Mouse (Mus musculus) liver, adult (tissue): Measurements from ENCODE around the gene Tmed1.

Experiments
- GATA4 ChIP-seq: IDR thresholded peaks from 2 replicates; pipeline ENCODE4 v1.6.1; 2014; ENCODE audit warnings: mild to moderate bottlenecking, low read length; ENCODE audit not compliant: insufficient replicate concordance

The Tmed1 gene

GRCm38 (mm10) chr9:21537009-21537408 lies 27.0 kb upstream of the Tmed1 start:
- no peak for TF ChIP-seq GATA4

GRCm38 (mm10) chr9:21536501-21536900 lies 26.4 kb upstream of the Tmed1 start:
- no peak for TF ChIP-seq GATA4

GRCm38 (mm10) chr9:21527917-21528324 lies 17.9 kb upstream of the Tmed1 start:
- no peak for TF ChIP-seq GATA4

GRCm38 (mm10) chr9:21527100-21527801 lies 17.2 kb upstream of the Tmed1 start:
- TF ChIP-seq GATA4: no peak

- no peak for TF ChIP-seq GATA4
Measured at GRCm38 (mm10) chr9:21526634-21526944, 16.5 kb upstream of the Tmed1 start.

- no peak for TF ChIP-seq GATA4
Measured at GRCm38 (mm10) chr9:21525937-21526633, 16.0 kb upstream of the Tmed1 start, which contains the start of gene AB124611. Gene AB124611 (plus strand): TSS chr9:21526176.

- no peak for TF ChIP-seq GATA4
Measured at GRCm38 (mm10) chr9:21525142-21525936, 15.3 kb upstream of the Tmed1 start.

GRCm38 (mm10) chr9:21517947-21518495 lies 8.0 kb upstream of the Tmed1 start:
- TF ChIP-seq GATA4: no peak

- no peak for TF ChIP-seq GATA4
Measured at GRCm38 (mm10) chr9:21513466-21513865, 3.4 kb upstream of the Tmed1 start.

GRCm38 (mm10) chr9:21511052-21511451 lies 1.0 kb upstream of the Tmed1 start:
- no peak for TF ChIP-seq GATA4

GRCm38 (mm10) chr9:21510689-21511015 lies 600 bp upstream of the Tmed1 start:
- TF ChIP-seq GATA4: no peak

GRCm38 (mm10) chr9:21508871-21509404 lies 1.1 kb downstream of the Tmed1 start:
- TF ChIP-seq GATA4: no peak

GRCm38 (mm10) chr9:21507753-21508430 lies 2.2 kb downstream of the Tmed1 start:
- TF ChIP-seq GATA4: no peak

- no peak for TF ChIP-seq GATA4
Measured at GRCm38 (mm10) chr9:21505767-21506166, 4.3 kb downstream of the Tmed1 start.

GRCm38 (mm10) chr9:21503352-21503751 lies 6.7 kb downstream of the Tmed1 start:
- TF ChIP-seq GATA4: no peak
